Mouse (Mus musculus) CH12.LX (cell line): Measurements from ENCODE around the gene Nfx1. TPM values are rescaled to one million over a fixed set of nuclear protein-coding genes. Genes with fewer than 3 reads are reported as not detected.

Experiments used
- DNase-seq: peaks from one replicate; pipeline ENCODE4 v3.0.0-alpha.2; 2013; ENCODE audit errors: extremely low read depth
- H3K27ac ChIP-seq: 2 replicates; pipeline ENCODE4 v1.5.1; 2012; ENCODE audit warnings: low read depth, mild to moderate bottlenecking, control low read depth, moderate library complexity; ENCODE audit not compliant: insufficient read depth
- H3K27me3 ChIP-seq: replicated peaks from 2 replicates; pipeline ENCODE3; 2012; ENCODE audit warnings: inconsistent platforms
- H3K36me3 ChIP-seq, 2 experiments: replicated peaks in 1 of 2; 2 replicates each; pipeline versions ENCODE3 to v1.6.1; 2012; ENCODE audit warnings: inconsistent platforms in 1 of 2, low read length in 1 of 2, mild to moderate bottlenecking in 1 of 2, mixed read lengths in 1 of 2, moderate library complexity in 1 of 2; ENCODE audit not compliant: control insufficient read depth in 1 of 2, insufficient read depth in 1 of 2
- H3K4me1 ChIP-seq, 2 experiments: 2 replicates each; pipeline ENCODE4 v1.6.1; 2012; ENCODE audit warnings: inconsistent platforms in 1 of 2, moderate library complexity in 1 of 2; ENCODE audit not compliant: insufficient read depth in 2 of 2, control insufficient read depth in 1 of 2
- H3K4me2 ChIP-seq: 2 replicates; pipeline ENCODE4 v1.6.1; 2012; ENCODE audit warnings: low read depth, mild to moderate bottlenecking, control low read depth; ENCODE audit not compliant: poor library complexity, insufficient read depth, severe bottlenecking
- H3K4me3 ChIP-seq, 3 experiments: fragments of 150-350 bp in 1 of 3; sonication (generic) in 1 of 3; replicated peaks in 1 of 3; 2 replicates each; pipeline versions ENCODE3 to v1.5.1; 2011 to 2012; ENCODE audit warnings: low read depth in 2 of 3, low read length in 2 of 3, mild to moderate bottlenecking in 2 of 3, moderate library complexity in 2 of 3, control low read depth in 1 of 3, improper control_type of control experiment in 1 of 3, inconsistent platforms in 1 of 3, mixed read lengths in 1 of 3; ENCODE audit not compliant: poor library complexity in 1 of 3
- H3K79me2 ChIP-seq: replicated peaks from 2 replicates; pipeline ENCODE4 v1.6.1; 2012; ENCODE audit warnings: mild to moderate bottlenecking, moderate library complexity; ENCODE audit not compliant: control insufficient read depth, poor library complexity, insufficient read depth, severe bottlenecking; ENCODE audit errors: extremely low read depth
- H3K9ac ChIP-seq: 2 replicates; pipeline ENCODE4 v1.6.1; 2012; ENCODE audit warnings: low read depth, mild to moderate bottlenecking, control low read depth, moderate library complexity; ENCODE audit not compliant: insufficient read depth
- H3K9me3 ChIP-seq: replicated peaks from 2 replicates; pipeline ENCODE3; 2012; ENCODE audit warnings: low read length, inconsistent platforms, mixed read lengths
- BHLHE40 ChIP-seq: IDR thresholded peaks from 2 replicates; pipeline ENCODE4 v1.6.1; 2011; ENCODE audit warnings: mild to moderate bottlenecking, low read depth, low read length, improper control_type of control experiment
- CHD1 ChIP-seq: IDR thresholded peaks from 2 replicates; pipeline ENCODE4 v1.6.1; 2012; ENCODE audit warnings: low read depth, low read length, improper control_type of control experiment, inconsistent platforms
- CHD2 ChIP-seq: IDR thresholded peaks from 2 replicates; pipeline ENCODE4 v1.6.1; 2011; ENCODE audit warnings: low read length, improper control_type of control experiment
- CTCF ChIP-seq, 2 experiments: IDR thresholded peaks in 1 of 2; conservative IDR thresholded peaks in 1 of 2; 2 replicates each; pipeline ENCODE4 v1.5.1; 2011 to 2012; ENCODE audit warnings: low read depth in 2 of 2, low read length in 2 of 2, improper control_type of control experiment in 1 of 2, inconsistent platforms in 1 of 2, mild to moderate bottlenecking in 1 of 2, moderate library complexity in 1 of 2
- E2F4 ChIP-seq: IDR thresholded peaks from 2 replicates; pipeline ENCODE4 v1.6.1; 2011; ENCODE audit warnings: low read depth, low read length, improper control_type of control experiment; ENCODE audit not compliant: insufficient replicate concordance
- ETS1 ChIP-seq: conservative IDR thresholded peaks from 2 replicates; pipeline ENCODE4 v1.6.1; 2012; ENCODE audit warnings: low read depth, mild to moderate bottlenecking, inconsistent platforms, low read length, improper control_type of control experiment, moderate library complexity
- GABPA ChIP-seq: IDR thresholded peaks from 2 replicates; pipeline ENCODE4 v1.6.1; 2012; ENCODE audit warnings: low read depth, low read length, improper control_type of control experiment, inconsistent platforms; ENCODE audit not compliant: insufficient replicate concordance
- HCFC1 ChIP-seq: IDR thresholded peaks from 2 replicates; pipeline ENCODE4 v1.6.1; 2012; ENCODE audit warnings: low read depth, mild to moderate bottlenecking, inconsistent platforms, low read length, improper control_type of control experiment
- JUN ChIP-seq: IDR thresholded peaks from 2 replicates; pipeline ENCODE4 v1.6.1; 2011; ENCODE audit warnings: low read depth, mild to moderate bottlenecking, low read length, improper control_type of control experiment, moderate library complexity; ENCODE audit not compliant: insufficient read depth
- MAX ChIP-seq: IDR thresholded peaks from 2 replicates; pipeline ENCODE4 v1.6.1; 2011; ENCODE audit warnings: low read length, improper control_type of control experiment
- MAZ ChIP-seq: IDR thresholded peaks from 2 replicates; pipeline ENCODE4 v1.6.1; 2012; ENCODE audit warnings: low read depth, mild to moderate bottlenecking, inconsistent platforms, low read length, improper control_type of control experiment, moderate library complexity
- MEF2A ChIP-seq: IDR thresholded peaks from 2 replicates; pipeline ENCODE4 v1.6.1; 2014; ENCODE audit warnings: low read depth, mild to moderate bottlenecking, inconsistent platforms, low read length, improper control_type of control experiment, borderline replicate concordance
- NRF1 ChIP-seq: IDR thresholded peaks from 2 replicates; pipeline ENCODE4 v1.6.1; 2014; ENCODE audit warnings: low read depth, mild to moderate bottlenecking, inconsistent platforms, low read length, improper control_type of control experiment, moderate library complexity
- PAX5 ChIP-seq: IDR thresholded peaks from 2 replicates; pipeline ENCODE4 v1.6.1; 2012; ENCODE audit warnings: low read length, inconsistent platforms, mixed read lengths
- POLR2A ChIP-seq: IDR thresholded peaks from 2 replicates; pipeline ENCODE4 v1.6.1; 2011; ENCODE audit warnings: low read depth, mild to moderate bottlenecking, improper control_type of control experiment, low read length
- SMC3 ChIP-seq: IDR thresholded peaks from 2 replicates; pipeline ENCODE4 v1.6.1; 2011; ENCODE audit warnings: low read depth, low read length, improper control_type of control experiment
- TCF12 ChIP-seq: IDR thresholded peaks from 2 replicates; pipeline ENCODE4 v1.6.1; 2014; ENCODE audit warnings: low read depth, mild to moderate bottlenecking, inconsistent platforms, low read length, improper control_type of control experiment
- ZKSCAN1 ChIP-seq: IDR thresholded peaks from 2 replicates; pipeline ENCODE4 v1.6.1; 2012; ENCODE audit warnings: low read depth, inconsistent platforms, low read length, improper control_type of control experiment, borderline replicate concordance
- dilution Hi-C: fragments of 300-500 bp; cut with MboI; formaldehyde crosslinking; loops from 2 replicates; pipeline ENCODE4 v1.14.3; 2020; ENCODE audit warnings: low sequenced_read_pairs; ENCODE audit not compliant: extremely low pct_unique_long_range_greater_than_20kb, extremely low pct_ligation_motif_present
- in situ Hi-C: fragments of 300-500 bp; cut with MboI; formaldehyde crosslinking; loops from 3 replicates; pipeline ENCODE4 v1.14.3; 2019; ENCODE audit warnings: low sequenced_read_pairs, low pct_ligation_motif_present, low pct_unique_long_range_greater_than_20kb, mixed read lengths
- polyA plus RNA-seq: library from polyadenylated mRNA; unstranded; fragments of >175 nt; gene quantifications from 2 replicates; pipeline ENCODE4 v1.2.1, GENCODE M21; 2012; ENCODE audit warnings: low read depth; ENCODE audit not compliant: insufficient read length
- total RNA-seq, 2 experiments: library from RNA; depleted of rRNA; stranded (reverse); fragments of 300-350 nt in 1 of 2; fragments of >200 nt in 1 of 2; gene quantifications; 2 replicates each; pipeline ENCODE4 v1.2.3; 2012 to 2014

Nfx1 gene
- total and polyA plus RNA-seq, 3 experiments = 55.5 to 89.8 (median 70.5) TPM

DNA sequence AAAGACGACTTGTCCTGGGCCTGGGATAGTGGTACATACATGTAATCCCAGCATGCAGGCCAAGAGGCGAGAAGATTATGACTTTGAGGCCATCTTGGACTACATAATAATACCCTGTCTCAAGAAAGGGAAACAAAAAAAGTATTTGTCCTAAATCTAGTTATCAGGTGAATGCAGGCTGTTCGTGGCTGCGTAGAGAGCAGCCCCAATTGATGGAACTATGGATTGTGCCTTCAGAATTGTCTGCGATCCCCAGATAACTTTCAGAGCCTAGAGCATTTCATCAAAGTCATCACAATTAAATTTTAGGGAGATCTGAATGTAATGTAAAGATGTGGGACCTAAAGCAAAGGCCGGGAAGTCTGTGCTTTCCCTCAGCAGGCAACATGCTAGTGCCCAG is 25.6 kb downstream of the Nfx1 start:
- Histone ChIP-seq H3K79me2 (no peaks in the 10 kb centered on the region; the same call in 1 of the 2 replicates), H3K9ac (no peak overlapping the region)
- in situ Hi-C loops = no loop called here

DNA sequence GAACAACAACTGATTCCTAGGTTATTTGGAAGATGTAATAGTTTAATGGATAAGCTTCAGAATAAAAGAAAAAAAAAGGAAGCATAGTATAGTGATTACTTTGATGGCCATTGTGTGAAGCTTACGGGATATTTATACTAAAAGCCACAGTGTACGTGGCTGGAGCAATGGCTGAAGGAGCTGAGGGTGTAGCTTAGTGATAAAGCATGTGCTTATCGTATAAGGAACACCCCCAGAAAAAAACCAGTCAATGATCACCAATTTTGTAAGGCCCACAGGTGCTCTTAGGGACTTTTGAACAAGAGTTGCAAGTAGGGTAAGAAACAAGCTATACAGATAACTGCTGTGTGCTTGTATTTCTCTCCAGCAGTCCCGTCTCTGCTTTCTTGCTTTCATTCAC is 27.2 kb downstream of the Nfx1 start:
- TF ChIP-seq GABPA = no peak
- no peak for TF ChIP-seq MAX
- no peak for TF ChIP-seq CHD2
- no peak for TF ChIP-seq HCFC1
- TF ChIP-seq JUN = no peak
- TF ChIP-seq CTCF (conservative IDR thresholded peaks at IDR 0.05 in 1 of 2, IDR thresholded peaks at IDR 0.05 in 1 of 2; ENCODE audit: low read depth in 2 of 2, low read length in 2 of 2) = no peak
- TF ChIP-seq MEF2A = no peak
- no peak for TF ChIP-seq BHLHE40
- no peak for TF ChIP-seq SMC3
- TF ChIP-seq POLR2A = no peak
- TF ChIP-seq TCF12 = no peak
- in situ Hi-C loops (no loop called here), dilution Hi-C loops (no loop called here)
- Histone ChIP-seq H3K79me2 (no peaks in the 10 kb centered on the region; the same call in 1 of the 2 replicates), H3K4me1 (no peaks in the 10 kb centered on the region), H3K36me3 (peaks cover 75 to 97% of the 10 kb centered on the region in 2 experiments), H3K4me3 (no peak overlapping the region), H3K4me2 (no peak overlapping the region), H3K9ac (no peak overlapping the region), H3K27ac (no peak overlapping the region), H3K9me3 (no peaks in the 10 kb centered on the region), H3K27me3 (no peaks in the 10 kb centered on the region)
- no peak for DNase-seq

More for the DNA sequence above, 25.6 kb downstream of the Nfx1 start:
- dilution Hi-C loops = no loop called here
- Histone ChIP-seq H3K36me3 (peaks cover 80 to 96% of the 10 kb centered on the region in 2 experiments), H3K4me3 (no peak overlapping the region), H3K27me3 (no peaks in the 10 kb centered on the region), H3K4me2 (no peak overlapping the region), H3K9me3 (no peaks in the 10 kb centered on the region), H3K4me1 (no peaks in the 10 kb centered on the region), H3K27ac (no peak overlapping the region)
- TF ChIP-seq NRF1 = no peak
- no peak for TF ChIP-seq PAX5
- TF ChIP-seq ETS1 = no peak
- TF ChIP-seq CHD1 = no peak
- TF ChIP-seq SMC3 = no peak
- TF ChIP-seq ZKSCAN1 = no peak
- no peak for DNase-seq

GRCm38 (mm10) chr4:41000271-41000670 is 29.6 kb downstream of the Nfx1 start:
- TF ChIP-seq NRF1 (no peak), CHD2 (no peak), E2F4 (no peak), MAZ (no peak), CHD1 (no peak)
- no peaks in the 10 kb centered on the region for H3K27me3 ChIP-seq
- no peaks in the 10 kb centered on the region; the same call in 1 of the 2 replicates for H3K79me2 ChIP-seq
- peaks cover 82 to 97% of the 10 kb centered on the region in 2 experiments for H3K36me3 ChIP-seq
- no peaks in the 10 kb centered on the region for H3K9me3 ChIP-seq
- H3K4me1 ChIP-seq = no peaks in the 10 kb centered on the region
- no peak overlapping the region for H3K4me3 ChIP-seq
- no peak for DNase-seq
- in situ Hi-C loops = no loop called here
- no peak overlapping the region for H3K4me2 ChIP-seq
- no peak overlapping the region for H3K27ac ChIP-seq
- dilution Hi-C loops = no loop called here
- H3K9ac ChIP-seq = no peak overlapping the region
